Mouse (Mus musculus) central nervous system, embryonic 18 days (tissue): ENCODE data around the gene Prima1. TPM values are rescaled to one million over a fixed set of nuclear protein-coding genes. Genes with fewer than 3 reads are reported as not detected.

Experiments used
- polyA plus RNA-seq: library from polyadenylated mRNA; depleted of rRNA; stranded (reverse); fragments of >200 nt; gene quantifications from 2 replicates; pipeline ENCODE4 v1.2.3, GENCODE M21; 2012; rRNA removed

The Prima1 gene
- 1.5 and 1.7 TPM in 2 replicates for polyA plus RNA-seq

GRCm38 (mm10) chr12:103242083-103242581 lies at the start of gene Prima1:
TSS of gene Prima1 (minus strand) at chr12:103242150.

Other genes starting within 250 kb of the Prima1 start
- 7.7 TPM in 2 replicates for gene Fam181a, start 68.8 kb upstream of the Prima1 start, polyA plus RNA-seq
- gene Asb2, start 113.9 kb upstream of the Prima1 start, polyA plus RNA-seq: 1.6 and 3.5 TPM in 2 replicates
- gene Otub2, start 146.5 kb upstream of the Prima1 start, polyA plus RNA-seq: 19.3 and 20.6 TPM in 2 replicates
- 1.6 and 2.0 TPM in 2 replicates for gene 9330161L09Rik, start 165.7 kb upstream of the Prima1 start, polyA plus RNA-seq
- 81.1 and 85.7 TPM in 2 replicates for gene Ddx24, start 183.7 kb upstream of the Prima1 start, polyA plus RNA-seq
- gene Ifi27, start 192.1 kb upstream of the Prima1 start, polyA plus RNA-seq: 30.0 and 45.7 TPM in 2 replicates
- 7.3 and 12.3 TPM in 2 replicates for gene Ifi27l2a, start 201.5 kb upstream of the Prima1 start, polyA plus RNA-seq
- not detected in 2 replicates for gene Ifi27l2b, start 215.1 kb upstream of the Prima1 start, polyA plus RNA-seq